Mouse (Mus musculus): ENCODE measurements around the gene Ezh1. TPM values are rescaled to one million over a fixed set of nuclear protein-coding genes. Genes with fewer than 3 reads are reported as not detected.

Ezh1 gene
- polyA plus RNA-seq, 1 experiment from 2014 or later = 18.6 TPM

- no peaks in the 10 kb centered on the region for H3K9me3 ChIP-seq (replicated peaks; ENCODE audit: low read length)
- H3K4me3 ChIP-seq (replicated peaks; ENCODE audit: low read depth, low read length) = peak overlapping the region; percentile 30
- no peaks in the 10 kb centered on the region for H3K27me3 ChIP-seq (ENCODE audit: insufficient read depth, low read length)
- H3K4me1 ChIP-seq (replicated peaks; ENCODE audit: insufficient read depth, low read length) = peaks cover 36% of the 10 kb centered on the region
- peak; percentile 57 for ATAC-seq (replicated peaks; ENCODE audit: low FRiP score, low read depth)
- WGBS = 2% methylated on average over 56 of the region's 61 CpGs
- H3K27ac ChIP-seq = peak overlapping the region; percentile 67; the same call in 1 of the 2 replicates
- peak; percentile 93 for TF ChIP-seq CTCF (IDR thresholded peaks at IDR 0.05; ENCODE audit: low read depth)
- no peaks in the 10 kb centered on the region for H3K36me3 ChIP-seq (ENCODE audit: insufficient read depth, low read length)
- DNase-seq (ENCODE audit: low spot score) = peak; percentile 90
- peak overlapping the region; percentile 38 for H3K9ac ChIP-seq (ENCODE audit: low read depth, low read length)
- H3K4me2 ChIP-seq (ENCODE audit: low read length) = peak overlapping the region; percentile 65
Observed at GRCm38 (mm10) chr11:101173631-101174388, 52.5 kb downstream of the Ezh1 start.

- peak overlapping the region; percentile 65 for H3K4me2 ChIP-seq (ENCODE audit: low read length)
- TF ChIP-seq CTCF (IDR thresholded peaks at IDR 0.05; ENCODE audit: low read depth) = no peak
- ATAC-seq (replicated peaks; ENCODE audit: low FRiP score, low read depth) (no peak), DNase-seq (ENCODE audit: low spot score) (no peak)
- 4% methylated on average over 11 of the region's 11 CpGs for WGBS
- H3K9ac ChIP-seq (ENCODE audit: low read depth, low read length) = no peak overlapping the region
- H3K36me3 ChIP-seq (ENCODE audit: insufficient read depth, low read length) = no peaks in the 10 kb centered on the region
- peak overlapping the region; percentile 67; the same call in 1 of the 2 replicates for H3K27ac ChIP-seq
- H3K4me1 ChIP-seq (replicated peaks; ENCODE audit: insufficient read depth, low read length) = peaks cover 37% of the 10 kb centered on the region
- H3K4me3 ChIP-seq (replicated peaks; ENCODE audit: low read depth, low read length) = 0 out of 2 replicates have a peak overlapping the region, but pooled peaks have one; percentile 30
- H3K9me3 ChIP-seq (replicated peaks; ENCODE audit: low read length) = no peaks in the 10 kb centered on the region
- H3K27me3 ChIP-seq (ENCODE audit: insufficient read depth, low read length) = no peaks in the 10 kb centered on the region
Observed at GRCm38 (mm10) chr11:101173112-101173511, 53.2 kb downstream of the Ezh1 start.

GRCm38 (mm10) chr11:101172434-101172815 is 53.8 kb downstream of the Ezh1 start:
- Histone ChIP-seq H3K4me3 (replicated peaks; ENCODE audit: low read depth, low read length) (peak overlapping the region; percentile 36), H3K27ac (peak overlapping the region; percentile 72; the same call in 1 of the 2 replicates), H3K9ac (ENCODE audit: low read depth, low read length) (peak overlapping the region; percentile 43; the same call in 1 of the 2 replicates), H3K27me3 (ENCODE audit: insufficient read depth, low read length) (no peaks in the 10 kb centered on the region), H3K36me3 (ENCODE audit: insufficient read depth, low read length) (peaks cover 4% of the 10 kb centered on the region; the same call in 1 of the 2 replicates), H3K4me1 (replicated peaks; ENCODE audit: insufficient read depth, low read length) (peaks cover 37% of the 10 kb centered on the region), H3K9me3 (replicated peaks; ENCODE audit: low read length) (no peaks in the 10 kb centered on the region), H3K4me2 (ENCODE audit: low read length) (peak overlapping the region; percentile 75)
- ATAC-seq (replicated peaks; ENCODE audit: low FRiP score, low read depth) (no peak), DNase-seq (ENCODE audit: low spot score) (no peak)
- TF ChIP-seq CTCF (IDR thresholded peaks at IDR 0.05; ENCODE audit: low read depth) = no peak
- WGBS = 13% methylated on average over 5 of the region's 5 CpGs

GRCm38 (mm10) chr11:101171721-101172433 is 54.4 kb downstream of the Ezh1 start:
- peak; percentile 92 for DNase-seq (ENCODE audit: low spot score)
- no peak for TF ChIP-seq CTCF (IDR thresholded peaks at IDR 0.05; ENCODE audit: low read depth)
- Histone ChIP-seq H3K27me3 (ENCODE audit: insufficient read depth, low read length) (no peaks in the 10 kb centered on the region), H3K36me3 (ENCODE audit: insufficient read depth, low read length) (peaks cover 9% of the 10 kb centered on the region; the same call in 1 of the 2 replicates), H3K4me1 (replicated peaks; ENCODE audit: insufficient read depth, low read length) (peaks cover 37% of the 10 kb centered on the region), H3K27ac (peak overlapping the region; percentile 72), H3K4me3 (replicated peaks; ENCODE audit: low read depth, low read length) (peak overlapping the region; percentile 36), H3K9me3 (replicated peaks; ENCODE audit: low read length) (no peaks in the 10 kb centered on the region), H3K9ac (ENCODE audit: low read depth, low read length) (peak overlapping the region; percentile 43), H3K4me2 (ENCODE audit: low read length) (peak overlapping the region; percentile 75)
- ATAC-seq (replicated peaks; ENCODE audit: low FRiP score, low read depth) = no peak; the same call in 1 of the 2 replicates
- under 1% methylated on average over 31 of the region's 31 CpGs for WGBS

GRCm38 (mm10) chr11:101170811-101171610 is 55.3 kb downstream of the Ezh1 start, which contains the start of gene Plekhh3:
Gene Plekhh3 (minus strand): TSS chr11:101171351.
- Histone ChIP-seq H3K4me2 (ENCODE audit: low read length) (peak within 1 kb of the TSS; percentile 75), H3K4me1 (replicated peaks; ENCODE audit: insufficient read depth, low read length) (peaks cover 37% of the 10 kb centered on the region), H3K9me3 (replicated peaks; ENCODE audit: low read length) (no peaks in the 10 kb centered on the region), H3K36me3 (ENCODE audit: insufficient read depth, low read length) (peaks cover 17% of the 10 kb centered on the region; the same call in 1 of the 2 replicates), H3K4me3 (replicated peaks; ENCODE audit: low read depth, low read length) (peak within 1 kb of the TSS; percentile 74), H3K27ac (peak within 1 kb of the TSS; percentile 93), H3K9ac (ENCODE audit: low read depth, low read length) (peak within 1 kb of the TSS; percentile 59), H3K27me3 (ENCODE audit: insufficient read depth, low read length) (no peaks in the 10 kb centered on the region)
- ATAC-seq (replicated peaks; ENCODE audit: low FRiP score, low read depth) (peak; percentile 94), DNase-seq (ENCODE audit: low spot score) (peak; percentile 99)
- under 1% methylated on average over 46 of the region's 50 CpGs for WGBS
- TF ChIP-seq CTCF (IDR thresholded peaks at IDR 0.05; ENCODE audit: low read depth) = peak; percentile 33; the same call in 1 of the 2 replicates

Measured in kidney, postnatal 0 days (tissue).